In the genomic region with DNA sequence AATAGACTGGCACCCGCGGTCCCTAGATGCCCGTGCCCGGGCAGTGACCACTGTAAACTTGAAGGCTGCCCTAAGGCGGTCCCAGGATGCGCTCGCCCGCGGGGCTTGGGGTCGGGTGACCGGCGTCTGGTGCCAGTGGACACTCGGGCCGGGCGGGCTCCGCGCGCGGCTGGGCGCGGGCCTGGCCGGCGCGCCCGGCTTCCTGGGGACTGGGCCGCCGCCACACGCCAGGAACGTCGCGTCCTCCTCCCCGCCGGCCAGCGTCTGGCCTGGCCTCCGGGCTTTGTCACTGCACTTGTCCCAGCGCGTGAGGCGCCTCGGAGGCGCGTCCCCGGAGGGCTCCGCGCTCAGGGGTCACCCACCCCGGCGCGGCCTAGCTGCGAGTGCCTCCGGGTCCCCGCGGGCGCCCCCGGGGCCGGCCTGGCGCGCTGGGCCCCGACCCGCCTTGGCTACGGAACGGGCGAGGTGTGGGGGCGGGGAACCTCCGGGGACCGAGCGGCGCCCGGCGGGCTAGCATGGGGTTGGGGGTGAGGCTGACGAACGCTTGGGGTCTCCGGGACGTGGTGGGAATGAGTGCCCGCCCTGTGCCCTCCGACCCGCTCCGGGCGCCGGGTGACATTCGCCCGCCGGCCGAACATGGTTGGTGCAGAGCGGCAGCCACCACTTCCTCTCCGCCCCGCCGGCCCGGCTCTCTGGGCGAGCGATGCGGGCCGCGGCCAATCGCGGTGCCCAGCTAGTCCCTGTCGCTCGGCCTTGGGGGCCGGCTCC, we compare ENCODE assay signal across 8 mouse cellular contexts. TPM values are rescaled to one million over a fixed set of nuclear protein-coding genes. Genes with fewer than 3 reads are reported as not detected.
DNase-seq lines count a peak whose midpoint lies in the region; ATAC-seq and TF ChIP-seq lines count a peak whose summit lies in the region.

No protein-coding gene starts in this region.

- no peaks in the 10 kb centered on the region for H3K27me3 ChIP-seq in embryonic facial prominence, embryonic 15.5 days
- no peaks in the 10 kb centered on the region for H3K27me3 ChIP-seq in heart, embryonic 10.5 days (ENCODE audit: insufficient read depth, poor library complexity, severe bottlenecking)
- no peaks in the 10 kb centered on the region for H3K27me3 ChIP-seq in kidney, embryonic 14.5 days (ENCODE audit: control insufficient read depth, insufficient read depth, low read length)
- no peaks in the 10 kb centered on the region for H3K27me3 ChIP-seq in liver, adult 2 months (ENCODE audit: control insufficient read depth, insufficient read depth, low read length)

- no peaks in the 10 kb centered on the region; the same call in 1 of the 2 replicates for H3K9me3 ChIP-seq in embryonic facial prominence, embryonic 15.5 days (replicated peaks)
- H3K9me3 ChIP-seq in heart, embryonic 10.5 days: no peaks in the 10 kb centered on the region
- no peaks in the 10 kb centered on the region for H3K9me3 ChIP-seq in kidney, embryonic 14.5 days (ENCODE audit: control insufficient read depth, low read length)

- DNase-seq in layer of hippocampus, adult 11-12 months (ENCODE audit: low spot score): peak; percentile 65
- DNase-seq in layer of hippocampus, adult 9-10 months (ENCODE audit: low spot score): no peak
- DNase-seq in heart, embryonic 10.5 days (ENCODE audit: low spot score): peak; percentile 87
- no peak for DNase-seq in liver, adult 2 months (ENCODE audit: extremely low read depth, low read depth, low spot score)
- peak; percentile 42 to 57 for DNase-seq in monocyte, adult 2 months (ENCODE audit: low read depth in 1 of 2, low spot score in 2 of 2)
- peak; percentile 84 for DNase-seq in spleen, postnatal 10 days (ENCODE audit: low spot score in 2 of 2)

- TF ChIP-seq CTCF in liver, adult 2 months (IDR thresholded peaks at IDR 0.05; ENCODE audit: low read depth, low read length): no peak

- WGBS in embryonic facial prominence, embryonic 15.5 days: under 1% methylated on average over 95 of the region's 97 CpGs
- under 1% methylated on average over 95 of the region's 97 CpGs for WGBS in heart, embryonic 10.5 days
- WGBS in kidney, embryonic 14.5 days: under 1% methylated on average over 94 of the region's 97 CpGs
- WGBS in liver, adult 2 months: under 1% methylated on average over 97 of the region's 97 CpGs

- peak overlapping the region; percentile 90 for H3K4me3 ChIP-seq in embryonic facial prominence, embryonic 15.5 days (replicated peaks)
- H3K4me3 ChIP-seq in heart, embryonic 10.5 days: peak overlapping the region; percentile 90
- H3K4me3 ChIP-seq in kidney, embryonic 14.5 days (ENCODE audit: low read length): peak overlapping the region; percentile 93
- H3K4me3 ChIP-seq in liver, adult 2 months (ENCODE audit: insufficient read depth, low read depth, low read length): peak overlapping the region; percentile 95

- H3K4me2 ChIP-seq in embryonic facial prominence, embryonic 15.5 days (replicated peaks): peak overlapping the region; percentile 60
- H3K4me2 ChIP-seq in kidney, embryonic 14.5 days (replicated peaks; ENCODE audit: low read depth, low read length): peak overlapping the region; percentile 74

- no peak for TF ChIP-seq POLR2A in liver, adult 2 months (IDR thresholded peaks at IDR 0.05; ENCODE audit: extremely low read depth, insufficient read depth, low read length)

- no peaks in the 10 kb centered on the region for H3K36me3 ChIP-seq in embryonic facial prominence, embryonic 15.5 days
- H3K36me3 ChIP-seq in heart, embryonic 10.5 days: no peaks in the 10 kb centered on the region
- H3K36me3 ChIP-seq in kidney, embryonic 14.5 days (ENCODE audit: control insufficient read depth, insufficient read depth, low read length): no peaks in the 10 kb centered on the region
- H3K36me3 ChIP-seq in liver, adult 2 months (ENCODE audit: control insufficient read depth, insufficient read depth, low read length): no peaks in the 10 kb centered on the region

- peaks cover 20% of the 10 kb centered on the region for H3K4me1 ChIP-seq in embryonic facial prominence, embryonic 15.5 days
- H3K4me1 ChIP-seq in heart, embryonic 10.5 days: peaks cover 29% of the 10 kb centered on the region
- H3K4me1 ChIP-seq in kidney, embryonic 14.5 days (ENCODE audit: control insufficient read depth, insufficient read depth, low read length): peaks cover 16% of the 10 kb centered on the region
- peaks cover 15% of the 10 kb centered on the region; the same call in 1 of the 2 replicates for H3K4me1 ChIP-seq in liver, adult 2 months (ENCODE audit: control insufficient read depth, insufficient read depth, low read length)

- peak; percentile 62 for ATAC-seq in embryonic facial prominence, embryonic 15.5 days (ENCODE audit: insufficient number of reproducible peaks, low FRiP score, low TSS enrichment, low read depth)
- ATAC-seq in kidney, embryonic 14.5 days (ENCODE audit: low FRiP score, low TSS enrichment): peak; percentile 74

- H3K9ac ChIP-seq in embryonic facial prominence, embryonic 15.5 days: peak overlapping the region; percentile 97
- peak overlapping the region; percentile 97 for H3K9ac ChIP-seq in kidney, embryonic 14.5 days (ENCODE audit: low read depth, low read length)
- H3K9ac ChIP-seq in liver, adult 2 months (ENCODE audit: low read depth, low read length): peak overlapping the region; percentile 99

- H3K79me2 ChIP-seq in liver, adult 2 months (ENCODE audit: control insufficient read depth, insufficient read depth, low read length): peaks cover 30% of the 10 kb centered on the region

- peak overlapping the region; percentile 95 for H3K27ac ChIP-seq in embryonic facial prominence, embryonic 15.5 days (replicated peaks)
- H3K27ac ChIP-seq in heart, embryonic 10.5 days: peak overlapping the region; percentile 99
- H3K27ac ChIP-seq in kidney, embryonic 14.5 days (ENCODE audit: low read depth, low read length): peak overlapping the region; percentile 95
- H3K27ac ChIP-seq in liver, adult 2 months (replicated peaks; ENCODE audit: insufficient read depth, low read depth, low read length): peak overlapping the region; percentile 96

RNA-seq across cellular contexts. Expression of a gene that starts 1.2 kb away (rescaled TPM):
- 19.7 and 21.0 TPM in 2 replicates for polyA plus RNA-seq in embryonic facial prominence, embryonic 15.5 days (2015; fragmentation: Nextera tagmentation; extraction: Ambion mirVana)
- polyA plus RNA-seq in heart, embryonic 10.5 days (2016; fragmentation: Nextera tagmentation; extraction: Ambion mirVana): 8.9 and 10.9 TPM in 2 replicates
- 13.9 and 14.2 TPM in 2 replicates for polyA plus RNA-seq in kidney, embryonic 14.5 days (2014; fragmentation: Nextera tagmentation; extraction: Ambion mirVana)
- total RNA-seq in liver, adult 2 months (2014; rRNA removed): 23.4 and 27.3 TPM in 2 replicates
- 12.2 and 13.7 TPM in 2 replicates for polyA plus RNA-seq in liver, adult 2 months (2012; rRNA removed)

Comparison
In these comparisons a context has a peak if more than half of its experiments do, and no peak if none do; other contexts are left out.
1. DNase-seq: peak in layer of hippocampus, adult 11-12 months (single experiment), heart, embryonic 10.5 days (single experiment), monocyte, adult 2 months (2 of 2) and spleen, postnatal 10 days (2 of 2); none in layer of hippocampus, adult 9-10 months (single experiment) and liver, adult 2 months (single experiment).
2. Peak in every context shown above with its lines, with median percentiles within 50 percentile points of each other: H3K27ac ChIP-seq, H3K4me3 ChIP-seq and H3K9ac ChIP-seq.